Mouse (Mus musculus) heart, adult 2 months (tissue): ENCODE measurements around the gene Slc24a3.

ENCODE experiments used
- CTCF ChIP-seq: fragments of 200-600 bp; IDR thresholded peaks from 2 replicates; pipeline ENCODE4 v1.8.1; 2022; ENCODE audit warnings: antibody characterized with exemption, mild to moderate bottlenecking, moderate library complexity
- EP300 ChIP-seq: fragments of 200-500 bp; IDR thresholded peaks from 2 replicates; pipeline ENCODE4 v1.6.1; 2011; ENCODE audit warnings: low read depth, low read length, control low read depth; ENCODE audit not compliant: insufficient read depth
- POLR2A ChIP-seq: fragments of 200-500 bp; IDR thresholded peaks from 2 replicates; pipeline ENCODE4 v1.6.1; 2011; ENCODE audit warnings: mild to moderate bottlenecking, low read depth, low read length, control low read depth; ENCODE audit not compliant: insufficient read depth

DNA sequence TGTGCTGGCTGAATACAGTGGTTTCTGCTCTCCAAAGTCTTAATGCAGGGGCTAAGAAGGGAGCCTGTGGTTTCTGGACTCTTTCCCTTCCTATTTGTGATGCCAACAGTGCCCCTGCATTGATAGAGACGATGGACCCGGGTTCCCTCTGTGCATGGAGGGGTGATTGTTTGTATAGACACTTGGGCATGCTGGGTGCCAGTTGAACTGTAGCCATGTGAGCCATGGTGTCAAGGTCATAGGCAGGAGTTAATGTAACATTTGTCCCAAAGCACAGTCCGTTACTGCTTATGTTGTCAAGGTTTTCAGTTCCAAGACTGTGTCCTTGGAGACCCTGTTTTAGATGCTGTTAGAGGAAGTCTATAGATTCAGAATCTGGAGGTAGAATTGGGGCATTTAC, 80.6 kb downstream of the Slc24a3 start:
- TF ChIP-seq POLR2A (no peak), EP300 (no peak), CTCF (no peak)
